Mouse (Mus musculus): Measurements from ENCODE around the gene 9930111J21Rik1. TPM values are rescaled to one million over a fixed set of nuclear protein-coding genes. Genes with fewer than 3 reads are reported as not detected.
"Not testable (repeated sequence)": the region's sequence is repeated elsewhere in the genome, so short reads cannot be mapped to it uniquely, and the experiment has no call there.

Gene 9930111J21Rik1
- polyA plus RNA-seq, 1 experiment from 2014 or later, result 1.6 TPM

- H3K4me3 ChIP-seq (ENCODE audit: low read depth, low read length); ATAC-seq; DNase-seq (ENCODE audit: low spot score); H3K9ac ChIP-seq (replicated peaks; ENCODE audit: low read depth); H3K4me2 ChIP-seq (replicated peaks; ENCODE audit: low read depth, low read length); H3K27me3 ChIP-seq (replicated peaks; ENCODE audit: insufficient read depth, low read length); H3K9me3 ChIP-seq (ENCODE audit: low read length); H3K27ac ChIP-seq (ENCODE audit: low read length); H3K36me3 ChIP-seq (ENCODE audit: insufficient read depth, low read length); H3K4me1 ChIP-seq (ENCODE audit: insufficient read depth, low read depth, low read length): not testable (repeated sequence)
- 60% methylated on average over 6 of the region's 6 CpGs for WGBS
- peak; percentile 71 for TF ChIP-seq EP300 (IDR thresholded peaks at IDR 0.05)
Observed at GRCm38 (mm10) chr11:48900654-48901566, 78.3 kb downstream of the 9930111J21Rik1 start.

DNA sequence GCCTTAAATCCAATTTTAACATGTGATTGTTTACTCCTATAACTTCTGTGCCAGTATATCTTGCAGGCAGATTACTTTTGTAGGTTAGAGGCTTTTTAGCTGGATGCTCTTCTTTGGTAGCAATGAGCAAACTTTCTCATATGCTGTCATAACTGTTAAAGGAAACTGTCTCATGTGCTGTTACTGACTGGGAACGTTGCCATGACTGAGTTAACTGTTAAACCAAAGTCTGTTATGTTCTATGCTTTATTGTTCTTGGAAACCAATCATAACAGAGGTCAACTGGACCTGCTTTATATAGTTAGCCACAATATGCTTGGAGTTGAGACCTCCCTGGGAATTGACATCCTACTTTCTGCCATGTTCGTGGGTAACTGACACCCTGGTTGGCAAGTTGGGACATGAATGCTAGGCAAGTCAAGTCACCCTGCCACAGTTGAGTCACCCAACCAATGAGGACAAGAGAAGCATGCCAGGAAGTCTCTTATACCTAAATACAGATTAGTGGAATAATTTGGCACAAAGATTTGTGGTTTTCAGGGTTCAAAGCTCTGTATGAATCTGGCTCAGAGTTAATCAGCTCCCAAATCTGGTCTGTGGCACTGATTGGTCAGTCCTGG, 80.3 kb downstream of the 9930111J21Rik1 start:
- WGBS, result 71% methylated on average over 2 of the region's 2 CpGs
- Histone ChIP-seq H3K4me2 (replicated peaks; ENCODE audit: low read depth, low read length) (no peak overlapping the region), H3K27ac (ENCODE audit: low read length) (no peak overlapping the region), H3K4me3 (ENCODE audit: low read depth, low read length) (no peak overlapping the region), H3K9me3 (ENCODE audit: low read length) (no peaks in the 10 kb centered on the region), H3K27me3 (replicated peaks; ENCODE audit: insufficient read depth, low read length) (no peaks in the 10 kb centered on the region), H3K36me3 (ENCODE audit: insufficient read depth, low read length) (no peaks in the 10 kb centered on the region), H3K9ac (replicated peaks; ENCODE audit: low read depth) (no peak overlapping the region), H3K4me1 (ENCODE audit: insufficient read depth, low read depth, low read length) (peaks cover 5% of the 10 kb centered on the region; the same call in 1 of the 2 replicates)
- ATAC-seq (no peak), DNase-seq (ENCODE audit: low spot score) (no peak)
- TF ChIP-seq EP300 (IDR thresholded peaks at IDR 0.05), result no peak
- no peak for TF ChIP-seq CTCF (IDR thresholded peaks at IDR 0.05)

Other genes with a start within 250 kb of the 9930111J21Rik1 start
- gene Rack1, start 179.1 kb downstream of the 9930111J21Rik1 start, polyA plus RNA-seq (2015; fragmentation: Nextera tagmentation; extraction: Ambion mirVana), result 404 and 434 TPM in 2 replicates
- gene Trim41, start 162.0 kb downstream of the 9930111J21Rik1 start, polyA plus RNA-seq (2015; fragmentation: Nextera tagmentation; extraction: Ambion mirVana), result 4.3 and 5.1 TPM in 2 replicates
- 1.2 and 1.6 TPM in 2 replicates for gene Trim7, start 153.3 kb downstream of the 9930111J21Rik1 start, polyA plus RNA-seq (2015; fragmentation: Nextera tagmentation; extraction: Ambion mirVana)
- 4.4 and 5.5 TPM in 2 replicates for gene Gm12184, start 152.7 kb downstream of the 9930111J21Rik1 start, polyA plus RNA-seq (2015; fragmentation: Nextera tagmentation; extraction: Ambion mirVana)
- gene Irgm1, start 107.7 kb downstream of the 9930111J21Rik1 start, polyA plus RNA-seq (2015; fragmentation: Nextera tagmentation; extraction: Ambion mirVana), result 20.2 and 26.4 TPM in 2 replicates
- 0.37 and 0.57 TPM in 2 replicates for gene Gm5431, start 77.2 kb downstream of the 9930111J21Rik1 start, polyA plus RNA-seq (2015; fragmentation: Nextera tagmentation; extraction: Ambion mirVana)
- 5.0 and 7.2 TPM in 2 replicates for gene Psme2b, start 33.2 kb downstream of the 9930111J21Rik1 start, polyA plus RNA-seq (2015; fragmentation: Nextera tagmentation; extraction: Ambion mirVana)
- 0.08 and 0.15 TPM in 2 replicates for gene Olfr56, start 509 bp downstream of the 9930111J21Rik1 start, polyA plus RNA-seq (2015; fragmentation: Nextera tagmentation; extraction: Ambion mirVana)
- gene Gm12185, start 12.8 kb upstream of the 9930111J21Rik1 start, polyA plus RNA-seq (2015; fragmentation: Nextera tagmentation; extraction: Ambion mirVana), result 0.17 and 0.20 TPM in 2 replicates
- gene Tgtp1, start 14.8 kb upstream of the 9930111J21Rik1 start, polyA plus RNA-seq (2015; fragmentation: Nextera tagmentation; extraction: Ambion mirVana), result 3.2 and 9.1 TPM in 2 replicates
- 1.8 and 3.0 TPM in 2 replicates for gene 9930111J21Rik2, start 71.8 kb upstream of the 9930111J21Rik1 start, polyA plus RNA-seq (2015; fragmentation: Nextera tagmentation; extraction: Ambion mirVana)
- 4.7 and 4.9 TPM in 2 replicates for gene Tgtp2, start 84.8 kb upstream of the 9930111J21Rik1 start, polyA plus RNA-seq (2015; fragmentation: Nextera tagmentation; extraction: Ambion mirVana)
- gene Ifi47, start 97.2 kb upstream of the 9930111J21Rik1 start, polyA plus RNA-seq (2015; fragmentation: Nextera tagmentation; extraction: Ambion mirVana), result 11.7 and 13.1 TPM in 2 replicates
- gene Olfr1396, start 135.5 kb upstream of the 9930111J21Rik1 start, polyA plus RNA-seq (2015; fragmentation: Nextera tagmentation; extraction: Ambion mirVana), result not detected in 2 replicates
- not detected in 2 replicates for gene Olfr1395, start 162.9 kb upstream of the 9930111J21Rik1 start, polyA plus RNA-seq (2015; fragmentation: Nextera tagmentation; extraction: Ambion mirVana)
- gene Olfr1394, start 175.0 kb upstream of the 9930111J21Rik1 start, polyA plus RNA-seq (2015; fragmentation: Nextera tagmentation; extraction: Ambion mirVana), result not detected in 2 replicates
- 0.56 and 0.82 TPM in 2 replicates for gene Btnl9, start 207.8 kb upstream of the 9930111J21Rik1 start, polyA plus RNA-seq (2015; fragmentation: Nextera tagmentation; extraction: Ambion mirVana)
- gene Zfp62, start 223.9 kb upstream of the 9930111J21Rik1 start, polyA plus RNA-seq (2015; fragmentation: Nextera tagmentation; extraction: Ambion mirVana), result 19.6 and 21.5 TPM in 2 replicates